Mouse (Mus musculus): ENCODE measurements around the gene Rex1bd. TPM values are rescaled to one million over a fixed set of nuclear protein-coding genes. Genes with fewer than 3 reads are reported as not detected.

Gene Rex1bd
- polyA plus RNA-seq, 1 experiment, result 207 TPM

DNA sequence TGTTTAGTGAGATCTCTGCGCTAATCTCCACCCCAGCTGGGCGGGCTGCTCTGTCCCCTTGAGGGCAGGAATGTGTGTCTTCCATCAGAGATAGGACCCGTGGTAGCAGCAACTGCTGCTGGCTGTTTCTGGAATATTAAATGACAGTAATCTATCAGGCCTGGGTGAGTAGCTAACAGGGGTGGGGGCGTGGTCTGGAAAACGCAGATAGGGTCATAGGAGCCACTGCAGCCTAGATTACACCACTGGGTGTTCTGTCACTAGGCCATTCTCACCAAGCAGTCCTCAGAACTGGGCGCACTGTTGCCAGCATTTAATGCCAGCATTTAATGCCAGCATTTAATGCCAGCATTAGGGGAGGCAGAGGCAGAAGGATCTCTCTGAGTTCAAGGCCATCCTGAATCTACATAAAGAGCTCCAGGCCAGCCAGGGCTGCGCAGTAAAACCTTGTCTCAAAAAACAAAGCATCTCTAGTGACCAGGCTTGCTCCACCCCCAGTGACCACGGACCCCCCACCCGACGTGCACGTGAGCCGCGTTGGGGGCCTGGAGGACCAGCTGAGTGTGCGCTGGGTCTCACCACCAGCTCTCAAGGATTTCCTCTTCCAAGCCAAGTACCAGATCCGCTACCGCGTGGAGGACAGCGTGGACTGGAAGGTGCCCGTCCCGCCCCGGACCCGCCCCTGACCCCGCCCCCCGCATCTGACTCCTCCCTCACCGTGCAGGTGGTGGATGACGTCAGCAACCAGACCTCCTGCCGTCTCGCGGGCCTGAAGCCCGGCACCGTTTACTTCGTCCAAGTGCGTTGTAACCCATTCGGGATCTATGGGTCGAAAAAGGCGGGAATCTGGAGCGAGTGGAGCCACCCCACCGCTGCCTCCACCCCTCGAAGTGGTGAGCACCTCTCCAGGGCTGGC, 5.9 kb downstream of the Rex1bd start:
- Histone ChIP-seq H3K27ac (replicated peaks; ENCODE audit: low read depth, low read length) (no peak overlapping the region), H3K4me3 (ENCODE audit: insufficient read depth, low read depth, low read length) (no peak overlapping the region), H3K4me1 (ENCODE audit: control insufficient read depth, insufficient read depth, insufficient read length, low read length) (peaks cover 2% of the 10 kb centered on the region; the same call in 1 of the 2 replicates)

DNA sequence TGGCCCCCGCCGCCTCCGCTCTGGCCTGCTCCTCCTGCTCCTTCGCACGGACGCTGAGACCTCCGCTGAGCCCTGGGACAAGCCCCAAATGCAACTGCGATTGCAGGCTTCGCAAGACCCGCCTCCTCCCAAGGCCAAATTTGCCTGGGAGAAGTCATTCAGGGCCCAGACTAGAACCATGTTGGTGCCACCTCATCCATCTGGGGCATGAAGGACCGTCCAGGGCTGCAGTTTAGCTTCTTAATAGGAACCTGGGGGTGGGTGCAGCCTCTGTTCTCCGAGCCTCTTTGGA, 10.8 kb downstream of the Rex1bd start:
- no peak overlapping the region for H3K4me3 ChIP-seq (ENCODE audit: insufficient read depth, low read depth, low read length)
- no peaks in the 10 kb centered on the region for H3K4me1 ChIP-seq (ENCODE audit: control insufficient read depth, insufficient read depth, insufficient read length, low read length)
- no peak overlapping the region for H3K27ac ChIP-seq (replicated peaks; ENCODE audit: low read depth, low read length)

DNA sequence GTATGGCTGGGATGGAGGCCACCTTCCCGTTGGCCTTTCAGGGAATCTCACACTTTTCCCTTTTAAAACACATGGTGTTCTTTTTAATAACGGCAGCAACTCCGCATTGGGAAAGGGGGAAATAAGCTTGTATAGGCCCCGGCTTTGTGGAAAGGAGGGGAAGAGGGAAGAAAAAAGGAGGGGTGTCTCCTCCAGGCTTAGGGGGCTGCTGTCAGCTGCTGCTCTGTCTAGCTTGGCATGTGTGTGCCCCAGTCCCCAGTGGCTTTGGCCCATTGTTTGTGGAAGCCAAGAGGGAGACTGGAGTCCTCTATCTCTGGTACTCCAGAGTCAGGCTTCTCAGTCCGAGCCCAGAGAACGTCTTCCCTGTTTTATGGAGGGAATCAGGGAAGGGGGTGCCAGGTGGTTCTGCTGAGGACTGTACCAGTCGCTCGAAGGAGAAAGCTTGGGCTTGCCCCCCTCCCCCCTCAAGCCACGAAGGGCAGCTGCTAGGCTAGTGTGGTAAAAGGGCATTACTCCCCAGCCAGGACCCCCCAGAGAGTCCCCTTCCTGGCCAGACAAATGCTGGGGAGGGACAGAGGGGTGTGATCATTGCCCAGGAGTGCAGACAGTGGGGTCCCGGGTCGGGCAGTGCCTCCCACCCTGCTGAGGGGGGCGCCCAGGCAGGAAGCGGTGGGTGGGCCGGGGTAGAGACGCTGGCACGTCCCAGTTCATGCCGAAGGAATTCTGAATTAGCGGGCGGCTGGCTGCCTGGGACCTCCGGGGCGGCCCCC, 11.4 kb downstream of the Rex1bd start:
- Histone ChIP-seq H3K4me1 (ENCODE audit: control insufficient read depth, insufficient read depth, insufficient read length, low read length) (no peaks in the 10 kb centered on the region), H3K27ac (replicated peaks; ENCODE audit: low read depth, low read length) (no peak overlapping the region), H3K4me3 (ENCODE audit: insufficient read depth, low read depth, low read length) (no peak overlapping the region)

DNA sequence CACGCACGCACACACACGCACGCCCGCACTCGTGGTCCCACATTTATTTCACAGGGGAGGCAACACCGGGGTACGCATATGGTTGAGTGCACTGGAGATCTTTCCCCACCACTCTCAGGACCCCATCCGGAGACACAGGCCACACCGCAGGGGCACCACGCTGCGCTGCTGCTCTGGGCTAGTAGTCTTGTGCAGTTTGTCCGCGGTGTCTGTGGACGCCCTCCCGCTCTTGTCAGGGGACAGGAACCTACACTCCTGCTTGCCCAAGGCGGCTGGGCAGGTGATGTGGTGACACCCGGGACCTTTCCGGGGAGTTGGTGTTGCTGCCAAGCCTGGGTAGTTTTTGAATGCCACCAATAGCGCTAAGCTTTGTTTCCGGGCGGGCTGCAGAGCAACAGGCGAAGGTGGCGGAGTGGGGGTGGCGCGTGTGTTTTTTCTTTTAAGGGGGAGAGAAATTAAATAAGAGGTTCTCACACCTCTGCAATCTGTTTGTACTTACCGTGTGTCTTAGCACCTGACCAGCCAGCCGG, 12.1 kb downstream of the Rex1bd start:
- H3K27ac ChIP-seq (replicated peaks; ENCODE audit: low read depth, low read length), result no peak overlapping the region
- no peak overlapping the region for H3K4me3 ChIP-seq (ENCODE audit: insufficient read depth, low read depth, low read length)
- no peaks in the 10 kb centered on the region for H3K4me1 ChIP-seq (ENCODE audit: control insufficient read depth, insufficient read depth, insufficient read length, low read length)

DNA sequence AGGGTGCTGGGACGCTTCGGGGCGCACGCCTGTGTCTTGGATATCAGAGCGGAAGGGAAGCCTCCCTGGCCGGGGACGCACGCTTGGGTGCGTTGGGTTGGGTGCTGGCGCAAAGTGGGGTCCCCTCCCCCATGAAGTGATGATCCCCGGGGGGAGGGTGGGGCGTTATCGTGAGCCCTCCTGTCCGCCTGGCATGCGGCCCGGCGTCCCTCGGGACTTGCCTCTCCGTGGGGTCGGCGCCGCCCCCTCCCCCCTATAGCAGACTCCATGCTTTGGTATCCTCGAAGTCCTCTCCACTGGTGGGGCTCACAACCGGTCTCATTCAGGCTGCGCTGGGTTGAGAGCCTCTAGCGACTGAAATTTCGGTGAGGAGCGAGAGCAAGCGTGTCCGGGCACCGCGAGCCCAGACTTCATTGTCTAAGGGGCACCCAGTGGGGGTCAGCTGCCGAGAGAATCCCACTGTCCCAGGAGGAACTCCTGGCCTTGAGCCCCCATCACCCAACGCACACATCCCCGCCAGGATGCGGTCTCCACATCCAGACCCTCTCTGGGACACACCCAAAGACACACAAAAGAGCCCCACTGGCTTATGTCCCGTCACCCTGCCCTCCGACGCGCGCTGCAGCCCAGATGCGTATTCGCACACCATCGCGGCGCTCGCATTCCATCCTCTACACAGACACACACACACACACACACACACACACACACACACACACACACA, 12.7 kb downstream of the Rex1bd start:
- H3K4me1 ChIP-seq (ENCODE audit: control insufficient read depth, insufficient read depth, insufficient read length, low read length), result no peaks in the 10 kb centered on the region
- peak overlapping the region; percentile 30 for H3K4me3 ChIP-seq (ENCODE audit: insufficient read depth, low read depth, low read length)
- no peak overlapping the region for H3K27ac ChIP-seq (replicated peaks; ENCODE audit: low read depth, low read length)

DNA sequence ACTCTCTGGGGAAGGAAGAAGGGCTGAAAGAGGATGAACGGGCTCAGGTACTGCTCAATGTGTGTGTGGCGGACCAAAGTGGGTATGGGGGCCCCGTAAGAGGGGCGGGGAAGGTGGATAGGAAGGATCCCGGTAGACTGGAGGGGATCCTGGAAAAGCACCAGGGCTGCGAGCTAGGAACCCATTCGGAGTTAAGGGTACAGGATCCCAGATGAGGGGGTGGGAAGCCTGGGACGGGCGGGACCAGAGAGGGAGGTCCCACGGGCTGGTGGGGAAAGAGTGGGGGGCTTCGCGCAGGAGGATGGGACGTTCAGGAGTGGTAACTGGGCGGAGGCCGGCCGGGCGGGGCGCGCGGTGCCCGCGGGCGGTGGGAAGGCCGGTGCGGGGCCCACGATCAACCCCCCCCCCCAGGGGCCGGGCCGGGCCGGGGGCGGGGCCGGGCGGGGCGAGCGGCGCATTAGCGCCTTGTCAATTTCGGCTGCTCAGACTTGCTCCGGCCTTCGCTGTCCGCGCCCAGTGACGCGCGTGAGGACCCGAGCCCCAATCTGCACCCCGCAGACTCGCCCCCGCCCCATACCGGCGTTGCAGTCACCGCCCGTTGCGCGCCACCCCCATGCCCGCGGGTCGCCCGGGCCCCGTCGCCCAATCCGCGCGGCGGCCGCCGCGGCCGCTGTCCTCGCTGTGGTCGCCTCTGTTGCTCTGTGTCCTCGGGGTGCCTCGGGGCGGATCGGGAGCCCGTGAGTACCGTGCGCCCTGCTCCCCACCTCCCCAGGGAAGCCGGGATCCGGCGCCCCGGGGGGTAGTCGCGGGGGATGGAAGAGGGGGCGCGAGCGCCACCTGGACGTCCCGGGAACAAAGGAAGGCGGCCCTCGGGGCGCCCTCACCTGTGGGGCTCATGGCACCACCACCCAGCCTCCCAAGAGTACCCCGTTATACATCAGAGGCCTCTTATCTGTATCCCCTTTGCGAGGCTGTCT, 13.6 kb downstream of the Rex1bd start, which contains the start of gene Crlf1:
TSS of gene Crlf1 (plus strand) at position 495 of the 977 bp plus-strand sequence.
- H3K27ac ChIP-seq (replicated peaks; ENCODE audit: low read depth, low read length), result no peak within 1 kb of the TSS
- no peaks in the 10 kb centered on the region; the same call in 1 of the 2 replicates for H3K4me1 ChIP-seq (ENCODE audit: control insufficient read depth, insufficient read depth, insufficient read length, low read length)
- peak within 1 kb of the TSS; percentile 36 for H3K4me3 ChIP-seq (ENCODE audit: insufficient read depth, low read depth, low read length)

DNA sequence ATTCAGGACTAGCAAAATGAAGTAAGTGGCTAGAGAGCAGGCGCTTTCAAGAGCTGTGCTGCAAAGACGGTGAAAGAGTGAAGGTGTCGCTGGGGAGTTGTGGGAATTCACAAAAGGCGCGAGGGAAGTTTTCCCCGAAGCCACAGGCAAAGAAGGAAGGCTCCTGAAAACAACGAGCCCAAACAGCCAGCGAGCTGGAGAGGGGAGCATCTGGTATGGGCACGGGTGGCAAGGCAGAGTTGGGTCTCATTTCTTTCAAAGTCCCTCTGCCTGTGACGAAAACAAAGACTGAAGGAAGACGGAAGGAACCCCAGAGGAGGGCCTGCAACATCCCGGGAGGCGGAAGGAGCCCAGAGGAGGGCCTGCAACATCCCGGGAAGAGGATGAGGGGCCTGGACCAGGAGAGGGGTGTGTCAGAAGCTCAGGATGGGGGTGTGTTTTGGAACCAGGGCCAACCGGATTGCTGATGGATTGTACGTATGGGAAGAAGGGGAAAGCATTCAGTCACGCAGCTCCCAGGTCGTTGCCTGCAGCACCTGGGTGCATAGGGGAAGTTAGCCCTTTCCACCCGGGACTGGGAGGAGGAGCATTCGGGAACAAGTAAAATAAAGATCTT, 15.6 kb downstream of the Rex1bd start:
- H3K27ac ChIP-seq (replicated peaks; ENCODE audit: low read depth, low read length), result no peak overlapping the region

DNA sequence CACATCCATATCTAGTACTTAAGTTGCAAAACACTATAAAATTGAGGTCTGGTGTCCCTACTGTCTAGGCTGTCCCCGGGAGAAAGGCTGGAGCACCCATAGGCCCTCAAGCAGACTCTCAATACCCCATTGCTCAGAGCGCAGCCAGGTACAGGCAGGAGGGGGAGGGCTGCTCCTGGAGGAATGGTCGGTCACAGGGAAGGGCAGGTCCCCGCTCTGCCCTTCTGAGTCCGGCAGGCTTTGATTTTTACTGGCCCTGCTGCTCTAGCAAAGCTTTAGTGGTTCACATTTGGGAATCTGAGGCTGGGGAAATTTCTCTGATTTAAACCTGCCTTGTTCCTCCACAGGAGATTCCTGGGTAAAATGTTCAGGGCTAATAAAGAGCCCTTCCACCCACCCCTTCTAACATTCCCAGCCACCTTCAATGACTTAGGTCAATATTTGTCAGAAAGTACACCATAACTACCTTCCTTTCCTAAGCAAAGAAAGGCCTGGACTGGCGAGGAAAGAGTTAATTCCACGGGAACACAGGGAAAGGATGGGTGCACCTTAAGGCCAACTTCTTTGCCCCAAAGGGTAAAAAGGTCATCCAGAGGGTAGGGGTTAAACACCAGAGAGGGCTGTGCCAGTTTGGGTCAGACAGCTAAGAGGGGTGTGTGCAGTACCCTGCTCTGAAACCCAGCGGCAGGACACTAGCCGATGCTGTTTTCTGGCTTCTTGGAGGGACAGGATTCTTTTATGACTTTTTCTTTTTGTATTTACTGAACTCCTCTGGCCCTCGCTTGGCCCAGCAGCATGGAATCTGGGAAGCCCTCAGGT, 16.3 kb downstream of the Rex1bd start:
- Histone ChIP-seq H3K4me1 (ENCODE audit: control insufficient read depth, insufficient read depth, insufficient read length, low read length) (no peaks in the 10 kb centered on the region; the same call in 1 of the 2 replicates), H3K4me3 (ENCODE audit: insufficient read depth, low read depth, low read length) (peak overlapping the region; percentile 41)

More for the DNA sequence above, 15.6 kb downstream of the Rex1bd start:
- Histone ChIP-seq H3K4me3 (ENCODE audit: insufficient read depth, low read depth, low read length) (peak overlapping the region; percentile 7; the same call in 1 of the 2 replicates), H3K4me1 (ENCODE audit: control insufficient read depth, insufficient read depth, insufficient read length, low read length) (no peaks in the 10 kb centered on the region; the same call in 1 of the 2 replicates)

DNA sequence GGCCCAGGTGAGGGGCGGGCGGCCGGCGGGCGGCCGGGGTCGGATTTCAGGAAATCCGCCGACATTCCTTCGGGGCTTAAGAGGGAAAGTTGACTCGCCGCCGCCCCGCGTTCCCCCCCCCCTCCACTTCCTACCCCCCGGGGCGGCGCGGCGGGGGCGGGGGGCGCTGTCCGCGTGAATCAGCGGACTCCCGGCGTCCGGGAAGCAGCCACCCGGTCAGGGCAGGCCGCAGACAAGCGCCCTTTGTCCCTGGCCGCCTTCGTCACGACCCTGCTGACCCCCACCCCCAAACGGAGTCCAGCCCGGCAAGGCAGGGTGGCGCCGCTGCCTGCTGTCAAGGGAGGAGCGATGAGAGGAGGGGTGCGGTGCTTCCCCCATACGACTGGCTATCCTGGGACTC, 17.0 kb downstream of the Rex1bd start:
- Histone ChIP-seq H3K4me1 (ENCODE audit: control insufficient read depth, insufficient read depth, insufficient read length, low read length) (no peaks in the 10 kb centered on the region; the same call in 1 of the 2 replicates), H3K4me3 (ENCODE audit: insufficient read depth, low read depth, low read length) (peak overlapping the region; percentile 41), H3K27ac (replicated peaks; ENCODE audit: low read depth, low read length) (no peak overlapping the region)

More for the DNA sequence above, 16.3 kb downstream of the Rex1bd start:
- no peak overlapping the region for H3K27ac ChIP-seq (replicated peaks; ENCODE audit: low read depth, low read length)

DNA sequence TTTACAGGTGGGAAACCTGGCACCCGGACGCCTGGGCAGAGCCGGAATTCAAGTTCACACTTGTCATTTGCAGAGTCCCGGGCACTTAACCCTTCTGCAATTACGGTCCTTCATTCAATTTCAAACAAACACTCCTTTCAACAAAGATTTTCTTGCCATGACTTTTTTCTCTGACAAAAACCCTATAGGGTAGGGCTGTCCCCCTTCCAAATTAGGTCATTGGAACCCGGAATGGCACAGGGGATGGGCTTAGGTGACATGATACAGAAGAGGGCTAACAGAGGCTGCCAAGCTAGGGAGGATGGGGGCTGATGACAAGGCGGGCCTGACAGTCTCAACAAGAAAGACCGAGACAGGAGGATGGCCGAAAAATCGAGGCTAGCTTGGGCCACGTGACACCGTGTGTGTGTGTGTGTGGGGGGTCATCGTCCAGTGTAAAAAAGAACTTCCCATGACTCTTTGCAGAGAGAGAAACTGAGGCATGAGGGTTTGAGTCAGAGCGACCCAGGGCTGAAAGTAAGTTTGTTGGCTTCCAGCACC, 17.6 kb downstream of the Rex1bd start:
- Histone ChIP-seq H3K4me1 (ENCODE audit: control insufficient read depth, insufficient read depth, insufficient read length, low read length) (no peaks in the 10 kb centered on the region; the same call in 1 of the 2 replicates), H3K27ac (replicated peaks; ENCODE audit: low read depth, low read length) (no peak overlapping the region), H3K4me3 (ENCODE audit: insufficient read depth, low read depth, low read length) (peak overlapping the region; percentile 21)

DNA sequence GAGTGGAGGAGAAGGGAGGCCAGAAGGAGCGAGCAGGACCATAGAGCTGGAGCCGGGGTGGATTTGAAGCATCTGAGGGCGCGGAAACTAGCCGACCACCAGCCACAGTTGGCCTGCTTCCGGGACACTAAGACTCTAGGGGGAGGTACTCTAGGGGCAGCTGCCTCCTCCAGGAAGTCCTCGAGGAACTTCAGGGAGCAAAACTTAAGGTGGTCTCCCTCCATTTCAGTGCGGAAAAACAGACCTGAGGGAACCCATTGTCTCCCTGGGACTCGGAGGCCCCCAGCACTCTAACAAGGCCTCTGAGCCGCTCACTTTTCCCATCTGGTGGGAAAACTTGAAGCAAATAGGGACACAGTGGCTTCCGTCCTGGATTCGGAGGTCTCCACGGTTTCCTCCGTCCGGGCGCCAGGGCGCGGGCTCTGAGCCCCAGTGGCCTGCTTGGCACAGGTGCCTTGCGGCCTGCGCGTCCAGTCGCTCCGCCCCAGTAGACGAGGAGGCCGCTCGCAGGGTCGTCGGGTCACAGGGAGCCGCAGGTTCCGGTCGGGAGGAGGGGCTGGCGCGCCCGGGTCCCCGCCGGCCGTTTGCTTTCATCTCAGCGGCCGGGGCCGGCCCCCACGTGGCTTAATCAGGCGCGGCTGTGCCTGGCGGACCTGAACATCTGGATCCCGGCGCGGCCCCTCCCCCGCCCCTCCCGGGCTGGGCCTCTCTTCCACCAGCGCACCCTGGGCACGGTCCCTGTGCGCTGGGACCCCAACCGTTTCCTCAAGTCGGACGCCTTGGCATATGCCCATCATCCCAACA, 18.4 kb downstream of the Rex1bd start:
- Histone ChIP-seq H3K27ac (replicated peaks; ENCODE audit: low read depth, low read length) (no peak overlapping the region), H3K4me3 (ENCODE audit: insufficient read depth, low read depth, low read length) (peak overlapping the region; percentile 42), H3K4me1 (ENCODE audit: control insufficient read depth, insufficient read depth, insufficient read length, low read length) (no peaks in the 10 kb centered on the region; the same call in 1 of the 2 replicates)

DNA sequence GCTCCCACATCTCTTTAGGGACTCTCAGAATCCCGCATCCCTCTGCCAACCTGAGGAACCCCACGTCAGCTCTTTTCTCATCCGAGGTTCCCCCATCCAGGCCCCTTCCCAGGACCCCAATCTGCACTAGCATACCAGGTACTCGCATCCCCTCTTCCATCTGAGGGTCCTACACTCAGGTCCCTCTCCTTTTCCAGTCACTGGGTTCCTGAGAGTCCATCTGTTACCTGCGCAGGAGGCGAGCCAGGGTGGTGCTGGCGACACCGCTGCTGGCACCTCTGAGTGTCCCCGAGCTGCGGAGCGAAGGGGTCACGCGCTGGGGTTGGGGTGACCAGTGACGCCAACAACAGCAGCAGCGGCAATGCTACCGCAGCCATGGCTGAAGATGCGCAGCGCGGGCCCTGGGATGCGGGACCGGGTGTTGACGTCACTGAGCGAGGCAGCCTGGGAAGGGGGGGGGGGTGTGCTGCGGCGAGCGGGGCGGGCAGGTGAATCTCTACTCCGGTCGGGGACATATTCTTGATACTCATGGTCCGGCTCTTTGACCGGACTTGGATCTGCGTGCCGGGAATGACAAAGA, 19.5 kb downstream of the Rex1bd start, which contains the start of gene Tmem59l:
TSS of gene Tmem59l (minus strand) at position 418 of the 580 bp plus-strand sequence.
- H3K4me1 ChIP-seq (ENCODE audit: control insufficient read depth, insufficient read depth, insufficient read length, low read length), result no peaks in the 10 kb centered on the region; the same call in 1 of the 2 replicates
- H3K4me3 ChIP-seq (ENCODE audit: insufficient read depth, low read depth, low read length), result peak within 1 kb of the TSS; percentile 42
- H3K27ac ChIP-seq (replicated peaks; ENCODE audit: low read depth, low read length), result no peak within 1 kb of the TSS

Measured in brown adipose tissue, adult 24 weeks (tissue).